ENCODE assay signal across 24 mouse cellular contexts in genomic region chr2:45158785-45159184, GRCm38 (mm10). TPM values are rescaled to one million over a fixed set of nuclear protein-coding genes. Genes with fewer than 3 reads are reported as not detected.
DNase-seq lines count a peak whose midpoint lies in the region; ATAC-seq lines count a peak whose summit lies in the region.
"Had no signal": no experiment of that assay in that cellular context is flagged by ENCODE, and none has a peak within 500 bp of the region (broad histone marks: within the 10 kb centered on the region; RNA-seq: fewer than 3 reads in every experiment).

No protein-coding gene starts in this region.

- H3K4me1 ChIP-seq in hindbrain, embryonic 10.5 days (replicated peaks): peaks cover 10% of the 10 kb centered on the region
- H3K4me1 ChIP-seq in hindbrain, embryonic 16.5 days (ENCODE audit: control insufficient read depth, insufficient read depth, low read depth, low read length): no peaks in the 10 kb centered on the region; the same call in 1 of the 2 replicates
- H3K4me1 ChIP-seq in forebrain, embryonic 16.5 days (replicated peaks; ENCODE audit: control insufficient read depth, insufficient read depth, low read length): peaks cover 2% of the 10 kb centered on the region
- H3K4me1 ChIP-seq in midbrain, embryonic 11.5 days (ENCODE audit: control insufficient read depth, insufficient read depth, low read length): peaks cover 9% of the 10 kb centered on the region
- H3K4me1 ChIP-seq in neural tube, embryonic 13.5 days (replicated peaks): peaks cover 13% of the 10 kb centered on the region
- H3K4me1 ChIP-seq: embryonic facial prominence, embryonic 15.5 days; stomach, embryonic 15.5 days had no signal

- no peak for ATAC-seq in hindbrain, embryonic 16.5 days
- ATAC-seq in forebrain, embryonic 16.5 days: peak; percentile 70
- no peak for ATAC-seq in midbrain, embryonic 11.5 days (ENCODE audit: low FRiP score)
- no peak for ATAC-seq in neural tube, embryonic 13.5 days (ENCODE audit: low read depth)
- ATAC-seq: activated CD4-positive, CD25-positive, alpha-beta regulatory T cell, adult 4 months; CD4-positive, CD25-positive, alpha-beta regulatory T cell, adult 4 months had no signal

- no peaks in the 10 kb centered on the region for H3K27me3 ChIP-seq in hindbrain, embryonic 10.5 days (ENCODE audit: insufficient read depth, poor library complexity, severe bottlenecking)
- 0 out of 2 replicates have a peak, but pooled peaks cover 2% of the 10 kb centered on the region for H3K27me3 ChIP-seq in hindbrain, embryonic 16.5 days (replicated peaks; ENCODE audit: control insufficient read depth, insufficient read depth, low read length)
- no peaks in the 10 kb centered on the region for H3K27me3 ChIP-seq in forebrain, embryonic 16.5 days (replicated peaks; ENCODE audit: control insufficient read depth, insufficient read depth, low read length)
- no peaks in the 10 kb centered on the region for H3K27me3 ChIP-seq in midbrain, embryonic 11.5 days (ENCODE audit: control insufficient read depth, insufficient read depth, low read length)
- no peaks in the 10 kb centered on the region for H3K27me3 ChIP-seq in neural tube, embryonic 13.5 days
- H3K27me3 ChIP-seq: embryonic facial prominence, embryonic 15.5 days; heart, embryonic 13.5 days; megakaryocyte, embryonic 14.5 days; stomach, embryonic 15.5 days had no signal

- H3K4me3 ChIP-seq in hindbrain, embryonic 10.5 days: no peak overlapping the region
- H3K4me3 ChIP-seq in hindbrain, embryonic 16.5 days (ENCODE audit: low read length): no peak overlapping the region
- no peak overlapping the region; the same call in 1 of the 2 replicates for H3K4me3 ChIP-seq in forebrain, embryonic 16.5 days (replicated peaks; ENCODE audit: low read length)
- H3K4me3 ChIP-seq in midbrain, embryonic 11.5 days (ENCODE audit: low read depth, low read length): no peak overlapping the region
- H3K4me3 ChIP-seq in neural tube, embryonic 13.5 days: no peak overlapping the region; the same call in 1 of the 2 replicates
- H3K4me3 ChIP-seq: embryonic facial prominence, embryonic 15.5 days; heart, embryonic 13.5 days; megakaryocyte, embryonic 14.5 days; myocyte; stomach, embryonic 15.5 days had no signal

- WGBS in hindbrain, embryonic 10.5 days: 87% methylated on average over 5 of the region's 5 CpGs
- 66% methylated on average over 5 of the region's 5 CpGs for WGBS in hindbrain, embryonic 16.5 days
- WGBS in forebrain, embryonic 16.5 days: 16% methylated on average over 5 of the region's 5 CpGs
- WGBS in midbrain, embryonic 11.5 days: 76% methylated on average over 5 of the region's 5 CpGs
- WGBS in neural tube, embryonic 13.5 days: 59% methylated on average over 5 of the region's 5 CpGs

- no peak overlapping the region for H3K9ac ChIP-seq in hindbrain, embryonic 16.5 days (ENCODE audit: low read depth, low read length)
- H3K9ac ChIP-seq in forebrain, embryonic 16.5 days (replicated peaks; ENCODE audit: low read depth, low read length): no peak overlapping the region; the same call in 1 of the 2 replicates
- no peak overlapping the region for H3K9ac ChIP-seq in midbrain, embryonic 11.5 days (ENCODE audit: low read length)
- H3K9ac ChIP-seq in neural tube, embryonic 13.5 days: no peak overlapping the region
- H3K9ac ChIP-seq: embryonic facial prominence, embryonic 15.5 days; heart, embryonic 13.5 days; stomach, embryonic 15.5 days had no signal

- no peak for DNase-seq in hindbrain, embryonic 10.5 days (ENCODE audit: low spot score)
- DNase-seq in midbrain, embryonic 11.5 days (ENCODE audit: low spot score, missing footprints): no peak
- no peak for DNase-seq in cerebellum, postnatal 25 days
- DNase-seq in spleen, postnatal 36 days (ENCODE audit: low spot score in 2 of 2): no peak
- no peak for DNase-seq in kidney, adult 8-10 months
- DNase-seq: adrenal gland, postnatal 14 days; cerebellum, adult 11 months; cerebellum, postnatal 10 days; kidney, postnatal 36 days; layer of hippocampus, adult 9-11 months; lung, adult 18-20 months; lung, postnatal 14 days; thymus, adult 18-20 months had no signal

- no peaks in the 10 kb centered on the region for H3K9me3 ChIP-seq in hindbrain, embryonic 10.5 days
- no peaks in the 10 kb centered on the region for H3K9me3 ChIP-seq in hindbrain, embryonic 16.5 days (ENCODE audit: control insufficient read depth, low read length)
- no peaks in the 10 kb centered on the region for H3K9me3 ChIP-seq in forebrain, embryonic 16.5 days (ENCODE audit: control insufficient read depth, low read length)
- H3K9me3 ChIP-seq in midbrain, embryonic 11.5 days (ENCODE audit: control insufficient read depth, low read length): no peaks in the 10 kb centered on the region
- no peaks in the 10 kb centered on the region for H3K9me3 ChIP-seq in neural tube, embryonic 13.5 days
- H3K9me3 ChIP-seq: embryonic facial prominence, embryonic 15.5 days; heart, embryonic 13.5 days; megakaryocyte, embryonic 14.5 days; stomach, embryonic 15.5 days had no signal

- peak overlapping the region; percentile 70; the same call in 1 of the 2 replicates for H3K27ac ChIP-seq in hindbrain, embryonic 10.5 days
- no peak overlapping the region for H3K27ac ChIP-seq in hindbrain, embryonic 16.5 days (ENCODE audit: low read depth, low read length)
- peak overlapping the region; percentile 60 for H3K27ac ChIP-seq in forebrain, embryonic 16.5 days (ENCODE audit: low read length)
- no peak overlapping the region for H3K27ac ChIP-seq in midbrain, embryonic 11.5 days (ENCODE audit: low read depth, low read length)
- no peak overlapping the region for H3K27ac ChIP-seq in neural tube, embryonic 13.5 days (replicated peaks)
- H3K27ac ChIP-seq: embryonic facial prominence, embryonic 15.5 days; heart, embryonic 13.5 days; stomach, embryonic 15.5 days had no signal

- H3K36me3 ChIP-seq in hindbrain, embryonic 10.5 days: no peaks in the 10 kb centered on the region
- no peaks in the 10 kb centered on the region for H3K36me3 ChIP-seq in hindbrain, embryonic 16.5 days (ENCODE audit: control insufficient read depth, insufficient read depth, low read length)
- H3K36me3 ChIP-seq in forebrain, embryonic 16.5 days (ENCODE audit: control insufficient read depth, insufficient read depth): no peaks in the 10 kb centered on the region
- H3K36me3 ChIP-seq in midbrain, embryonic 11.5 days (ENCODE audit: control insufficient read depth, insufficient read depth, low read length): no peaks in the 10 kb centered on the region
- H3K36me3 ChIP-seq in neural tube, embryonic 13.5 days: no peaks in the 10 kb centered on the region
- H3K36me3 ChIP-seq: embryonic facial prominence, embryonic 15.5 days; heart, embryonic 13.5 days; stomach, embryonic 15.5 days had no signal

- no peak overlapping the region; the same call in 1 of the 2 replicates for H3K4me2 ChIP-seq in hindbrain, embryonic 16.5 days (ENCODE audit: low read length)
- peak overlapping the region; percentile 57 for H3K4me2 ChIP-seq in forebrain, embryonic 16.5 days (ENCODE audit: low read length)
- peak overlapping the region; percentile 40; the same call in 1 of the 2 replicates for H3K4me2 ChIP-seq in midbrain, embryonic 11.5 days
- peak overlapping the region; percentile 51 for H3K4me2 ChIP-seq in neural tube, embryonic 13.5 days
- H3K4me2 ChIP-seq: embryonic facial prominence, embryonic 15.5 days; heart, embryonic 13.5 days; liver, embryonic 11.5 days; stomach, embryonic 15.5 days had no signal

RNA-seq across cellular contexts. Expression of gene Zeb2, which starts 41.6 kb away (rescaled TPM):
- 49.3 and 54.1 TPM in 2 replicates for polyA plus RNA-seq in hindbrain, embryonic 10.5 days (2016; fragmentation: Nextera tagmentation; extraction: Ambion mirVana)
- 30.3 and 36.8 TPM in 2 replicates for polyA plus RNA-seq in hindbrain, embryonic 16.5 days (2015; fragmentation: Nextera tagmentation; extraction: Ambion mirVana)
- 120 and 151 TPM in 2 replicates for polyA plus RNA-seq in forebrain, embryonic 16.5 days (2015; fragmentation: Nextera tagmentation; extraction: Ambion mirVana)
- polyA plus RNA-seq in midbrain, embryonic 11.5 days (2014; fragmentation: Nextera tagmentation; extraction: Ambion mirVana): 61.2 and 69.9 TPM in 2 replicates
- polyA plus RNA-seq in neural tube, embryonic 13.5 days (2015; fragmentation: Nextera tagmentation; extraction: Ambion mirVana): 48.9 and 55.7 TPM in 2 replicates

Comparison
In these comparisons a context has a peak if more than half of its experiments do, and no peak if none do; other contexts are left out.
1. H3K27ac ChIP-seq: peak in hindbrain, embryonic 10.5 days (single experiment) and forebrain, embryonic 16.5 days (single experiment); none in hindbrain, embryonic 16.5 days (single experiment), midbrain, embryonic 11.5 days (single experiment) and neural tube, embryonic 13.5 days (single experiment).